Mouse (Mus musculus): ENCODE results near the gene Phyhd1.

DNA sequence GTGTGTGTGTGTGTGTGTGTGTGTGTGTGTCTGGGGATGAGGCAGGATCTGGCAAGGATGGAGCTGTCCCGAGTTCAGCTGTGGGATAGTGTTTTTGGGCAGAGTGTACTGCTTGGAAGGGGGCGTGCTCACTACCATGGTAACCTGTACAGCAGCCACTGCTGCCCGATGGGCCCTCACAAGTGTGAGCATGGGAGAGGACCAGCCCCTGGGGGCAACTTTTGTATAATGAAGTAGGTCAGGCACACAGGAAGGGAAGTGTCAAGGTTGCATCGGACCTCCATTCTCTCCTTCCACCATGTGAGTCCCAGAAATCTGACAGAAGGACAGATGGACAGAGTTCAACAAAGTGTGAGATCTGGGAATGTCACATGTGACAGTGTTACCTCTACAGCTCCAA, 18.3 kb upstream of the Phyhd1 start:
- TF ChIP-seq CTCF (IDR thresholded peaks at IDR 0.05; ENCODE audit: low read depth) (no peak), EP300 (IDR thresholded peaks at IDR 0.05; ENCODE audit: low read depth) (no peak)

All from liver, embryonic 14.5 days (tissue).